Mouse (Mus musculus): ENCODE results near the gene Slc25a30. TPM values are rescaled to one million over a fixed set of nuclear protein-coding genes. Genes with fewer than 3 reads are reported as not detected.

The Slc25a30 gene
- total and polyA plus RNA-seq, 3 experiments, result 9.6 to 18.2 (median 17.0) TPM

DNA sequence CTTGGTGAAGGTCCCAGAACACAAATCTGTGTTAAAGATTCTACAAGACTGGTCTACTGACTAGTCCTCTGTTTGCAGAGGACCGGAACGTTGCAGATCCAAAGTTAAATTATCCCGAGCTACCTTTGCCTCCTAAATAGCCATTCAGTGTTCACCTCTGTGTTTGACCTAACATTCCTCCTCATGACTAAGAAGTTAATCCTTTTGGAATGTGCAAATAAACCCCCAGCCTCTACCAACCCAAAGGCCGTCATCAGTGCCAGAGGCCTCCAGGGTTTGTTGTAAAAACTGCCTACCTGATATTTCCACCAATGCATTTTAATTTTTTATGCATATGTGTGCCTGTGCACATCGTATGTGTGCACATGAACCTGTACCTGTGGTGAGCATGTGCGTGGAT lies 7.5 kb upstream of the Slc25a30 start:
- H3K4me1 ChIP-seq (ENCODE audit: control insufficient read depth in 1 of 2, insufficient read depth in 2 of 2), result no peaks in the 10 kb centered on the region
- no peak for TF ChIP-seq E2F4 (IDR thresholded peaks at IDR 0.05; ENCODE audit: insufficient replicate concordance, low read depth, low read length)
- no peak for TF ChIP-seq GABPA (IDR thresholded peaks at IDR 0.05; ENCODE audit: insufficient replicate concordance, low read depth, low read length)
- TF ChIP-seq MEF2A (IDR thresholded peaks at IDR 0.05; ENCODE audit: borderline replicate concordance, low read depth, low read length), result no peak
- no peak for TF ChIP-seq JUND (conservative IDR thresholded peaks at IDR 0.05; ENCODE audit: low read depth, low read length)
- no peak for TF ChIP-seq ETS1 (conservative IDR thresholded peaks at IDR 0.05; ENCODE audit: low read depth, low read length)
- no peak for TF ChIP-seq TCF12 (IDR thresholded peaks at IDR 0.05; ENCODE audit: low read depth, low read length)
- TF ChIP-seq MAZ (IDR thresholded peaks at IDR 0.05; ENCODE audit: low read depth, low read length), result no peak
- TF ChIP-seq ZC3H11A (IDR thresholded peaks at IDR 0.05; ENCODE audit: low read depth, low read length), result no peak
- TF ChIP-seq JUN (IDR thresholded peaks at IDR 0.05; ENCODE audit: insufficient read depth, low read depth, low read length), result no peak
- no peak for TF ChIP-seq HCFC1 (IDR thresholded peaks at IDR 0.05; ENCODE audit: low read depth, low read length)
- TF ChIP-seq MYC (IDR thresholded peaks at IDR 0.05; ENCODE audit: low read depth, low read length), result no peak
- TF ChIP-seq RCOR1 (conservative IDR thresholded peaks at IDR 0.05; ENCODE audit: low read depth, low read length), result no peak
- TF ChIP-seq MAX (IDR thresholded peaks at IDR 0.05; ENCODE audit: low read length), result no peak
- no peak for TF ChIP-seq ELF1 (IDR thresholded peaks at IDR 0.05; ENCODE audit: low read depth, low read length)
- TF ChIP-seq POLR2A (IDR thresholded peaks at IDR 0.05; ENCODE audit: low read depth, low read length), result no peak
- TF ChIP-seq ZMIZ1 (IDR thresholded peaks at IDR 0.05; ENCODE audit: low read depth, low read length), result no peak

GRCm38 (mm10) chr14:75793110-75793509 lies 6.3 kb upstream of the Slc25a30 start:
- in situ Hi-C loops (cut with MboI; ENCODE audit: low pct_ligation_motif_present, low pct_unique_long_range_greater_than_20kb, low sequenced_read_pairs), result no loop called here

More for the DNA sequence above, 7.5 kb upstream of the Slc25a30 start:
- no peaks in the 10 kb centered on the region for H3K36me3 ChIP-seq (replicated peaks in 1 of 2; ENCODE audit: control insufficient read depth in 1 of 2, insufficient read depth in 1 of 2, low read length in 1 of 2)
- no peak overlapping the region for H3K9ac ChIP-seq (ENCODE audit: insufficient read depth, low read depth)
- H3K79me2 ChIP-seq (replicated peaks; ENCODE audit: control insufficient read depth, extremely low read depth, insufficient read depth, poor library complexity, severe bottlenecking), result no peaks in the 10 kb centered on the region
- H3K27me3 ChIP-seq (replicated peaks), result peaks cover 13% of the 10 kb centered on the region
- dilution Hi-C loops (cut with MboI; ENCODE audit: extremely low pct_ligation_motif_present, extremely low pct_unique_long_range_greater_than_20kb, low sequenced_read_pairs) (no loop called here), in situ Hi-C loops (cut with MboI; ENCODE audit: low pct_ligation_motif_present, low pct_unique_long_range_greater_than_20kb, low sequenced_read_pairs) (no loop called here)
- H3K4me3 ChIP-seq (replicated peaks in 1 of 3; ENCODE audit: low read depth in 2 of 3, low read length in 2 of 3, poor library complexity in 1 of 3), result no peak overlapping the region
- no peaks in the 10 kb centered on the region for H3K9me3 ChIP-seq (replicated peaks; ENCODE audit: low read length)
- DNase-seq (ENCODE audit: extremely low read depth), result no peak
- no peak overlapping the region for H3K4me2 ChIP-seq (ENCODE audit: insufficient read depth, low read depth, poor library complexity, severe bottlenecking)
- no peak overlapping the region for H3K27ac ChIP-seq (ENCODE audit: insufficient read depth, low read depth)

More at GRCm38 (mm10) chr14:75793110-75793509, 6.3 kb upstream of the Slc25a30 start:
- no peak for DNase-seq (ENCODE audit: extremely low read depth)
- Histone ChIP-seq H3K27me3 (replicated peaks) (peaks cover 13% of the 10 kb centered on the region), H3K4me2 (ENCODE audit: insufficient read depth, low read depth, poor library complexity, severe bottlenecking) (no peak overlapping the region), H3K4me1 (ENCODE audit: control insufficient read depth in 1 of 2, insufficient read depth in 2 of 2) (no peaks in the 10 kb centered on the region), H3K9ac (ENCODE audit: insufficient read depth, low read depth) (no peak overlapping the region), H3K9me3 (replicated peaks; ENCODE audit: low read length) (no peaks in the 10 kb centered on the region), H3K79me2 (replicated peaks; ENCODE audit: control insufficient read depth, extremely low read depth, insufficient read depth, poor library complexity, severe bottlenecking) (no peaks in the 10 kb centered on the region), H3K36me3 (replicated peaks in 1 of 2; ENCODE audit: control insufficient read depth in 1 of 2, insufficient read depth in 1 of 2, low read length in 1 of 2) (no peaks in the 10 kb centered on the region), H3K27ac (ENCODE audit: insufficient read depth, low read depth) (no peak overlapping the region), H3K4me3 (replicated peaks in 1 of 3; ENCODE audit: low read depth in 2 of 3, low read length in 2 of 3, poor library complexity in 1 of 3) (no peak overlapping the region)
- TF ChIP-seq IRF4 (IDR thresholded peaks at IDR 0.05; ENCODE audit: low read depth, low read length) (no peak), MEF2A (IDR thresholded peaks at IDR 0.05; ENCODE audit: borderline replicate concordance, low read depth, low read length) (no peak), NRF1 (IDR thresholded peaks at IDR 0.05; ENCODE audit: low read depth, low read length) (no peak), ELF1 (IDR thresholded peaks at IDR 0.05; ENCODE audit: low read depth, low read length) (no peak)
- dilution Hi-C loops (cut with MboI; ENCODE audit: extremely low pct_ligation_motif_present, extremely low pct_unique_long_range_greater_than_20kb, low sequenced_read_pairs), result no loop called here
